Mouse (Mus musculus): Measurements from ENCODE around the gene Suco.

Gene Suco

DNA sequence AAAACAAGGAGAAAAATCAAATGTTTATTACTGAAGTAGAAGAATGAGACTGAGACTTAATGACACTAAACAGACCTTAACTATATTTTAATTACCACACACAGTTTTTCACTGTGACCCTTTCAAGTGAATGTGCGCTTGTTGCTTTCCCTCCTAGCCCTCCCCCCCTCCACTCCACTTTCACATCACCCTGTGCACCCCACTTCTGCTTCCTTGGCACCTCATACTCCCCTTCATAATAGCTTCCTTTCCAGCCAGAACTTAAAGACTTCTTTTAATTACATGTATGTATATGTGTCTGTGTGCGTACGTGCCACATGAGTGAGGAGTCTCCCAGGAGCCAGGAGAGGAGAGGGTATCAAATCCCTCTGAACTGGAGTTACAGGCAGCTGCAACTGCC lies 12.3 kb upstream of the Suco start:
- no peak for DNase-seq

DNA sequence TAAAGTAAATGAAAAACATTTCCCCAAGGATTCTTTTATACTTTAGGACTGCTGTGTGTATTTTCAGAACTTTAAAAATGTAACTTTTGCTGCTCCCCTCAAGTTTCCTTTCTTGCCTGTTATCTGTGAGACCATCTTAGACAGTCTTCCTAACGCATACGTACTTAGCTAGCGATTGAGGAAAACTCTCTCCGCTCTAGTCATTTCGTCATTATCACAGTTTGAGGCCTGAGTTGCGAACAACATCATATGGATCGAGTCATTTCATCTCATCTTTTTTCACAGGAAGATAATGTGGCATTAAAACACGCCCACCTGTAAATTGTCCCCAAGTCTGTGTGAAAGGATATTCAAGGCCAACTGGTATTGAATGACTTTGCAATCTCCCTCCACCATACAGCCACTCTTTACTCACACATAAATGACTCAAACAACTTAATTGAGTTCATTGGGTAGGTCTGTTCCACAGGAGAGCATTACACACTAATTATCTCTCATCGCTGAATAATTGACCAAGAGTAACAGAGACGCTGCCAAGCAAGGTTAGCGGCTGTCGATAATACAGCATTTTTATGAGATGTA lies 11.3 kb upstream of the Suco start:
- DNase-seq, result no peak

DNA sequence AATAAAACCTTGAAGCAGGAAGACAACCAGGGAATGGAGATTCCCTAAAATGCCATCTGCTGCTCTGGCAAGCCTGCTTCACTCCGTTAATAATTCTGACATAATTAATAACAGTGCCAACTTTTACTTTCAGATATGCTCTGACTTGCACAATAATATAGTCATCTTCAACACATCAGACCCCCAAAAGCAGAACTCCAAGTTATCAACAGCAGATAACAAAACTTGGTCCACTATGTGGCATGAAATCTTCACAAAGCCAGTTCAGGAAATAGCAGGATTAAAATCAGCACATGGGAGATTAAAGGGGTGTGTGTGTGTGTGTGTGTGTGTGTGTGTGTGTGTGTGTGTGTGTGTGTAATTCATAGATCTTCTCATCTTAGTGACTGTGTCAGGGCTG lies 9.3 kb upstream of the Suco start:
- no peak for DNase-seq

DNA sequence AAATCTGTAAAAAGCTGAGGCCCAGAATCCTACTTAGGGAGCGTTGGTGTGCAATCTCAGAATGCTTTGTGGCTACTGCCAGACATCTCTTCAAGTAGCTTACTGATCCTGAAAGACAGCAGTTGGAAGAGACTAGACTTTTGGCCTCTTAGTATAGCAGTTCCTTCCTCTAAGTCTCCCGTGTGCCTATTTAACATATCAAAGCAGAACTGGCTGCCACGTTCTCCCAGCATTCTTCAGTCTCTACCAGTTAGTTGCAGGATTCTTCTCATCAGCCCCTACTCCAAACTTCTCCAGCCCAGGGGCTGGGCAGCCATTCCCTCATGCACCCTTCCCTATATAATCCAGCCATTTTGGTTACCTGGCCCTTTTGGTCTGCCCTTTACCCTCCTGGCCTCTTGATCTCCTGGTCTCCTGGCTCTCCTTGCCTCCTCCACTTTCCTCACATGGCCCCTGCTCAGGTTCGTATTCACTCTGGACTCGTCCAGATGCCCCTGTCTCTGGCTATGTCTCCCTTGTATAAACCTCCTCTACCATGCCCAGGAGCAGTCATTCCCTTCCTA lies 1.2 kb upstream of the Suco start:
- DNase-seq, result peak; percentile 7

DNA sequence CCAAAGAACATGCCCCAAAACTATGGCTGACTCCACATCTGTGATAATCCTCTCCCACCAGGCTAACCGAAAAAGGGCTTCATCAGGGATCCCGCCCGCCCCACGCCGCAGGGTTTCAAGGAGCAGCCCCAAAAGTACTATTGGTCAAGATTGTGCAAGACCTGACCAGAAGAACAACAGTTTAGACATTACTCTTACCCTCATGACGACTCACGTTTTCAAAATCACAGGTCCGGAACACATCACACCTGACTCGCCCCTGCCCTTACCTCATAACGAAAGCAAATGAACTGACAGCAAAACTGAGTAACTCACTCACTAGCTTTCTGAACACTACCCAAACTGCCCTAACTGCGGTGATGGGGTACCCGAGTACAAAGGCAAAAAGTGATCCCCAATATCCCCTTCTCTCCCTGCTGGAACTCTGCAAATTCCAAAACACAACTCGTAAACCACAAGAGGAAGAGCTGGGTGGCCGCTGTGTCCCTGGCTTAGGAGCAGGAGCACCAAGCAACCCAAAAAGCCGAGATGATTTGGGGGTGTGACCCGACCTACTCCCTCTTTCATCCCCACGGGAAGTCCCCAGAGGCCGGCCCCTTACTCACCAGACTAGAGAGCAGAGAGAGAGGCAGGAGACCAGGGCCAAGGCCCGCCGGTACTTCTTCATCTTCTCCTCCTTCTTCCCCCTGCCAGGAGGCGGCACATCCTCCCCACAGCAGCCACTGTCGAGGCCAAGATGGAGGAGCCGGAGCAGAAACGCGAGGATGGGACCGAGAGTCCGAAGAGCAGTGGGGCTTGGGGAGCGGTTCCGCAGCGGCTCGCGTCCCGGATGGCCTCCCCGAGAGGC lies 553 bp downstream of the Suco start:
- peak; percentile 22 for DNase-seq

DNA sequence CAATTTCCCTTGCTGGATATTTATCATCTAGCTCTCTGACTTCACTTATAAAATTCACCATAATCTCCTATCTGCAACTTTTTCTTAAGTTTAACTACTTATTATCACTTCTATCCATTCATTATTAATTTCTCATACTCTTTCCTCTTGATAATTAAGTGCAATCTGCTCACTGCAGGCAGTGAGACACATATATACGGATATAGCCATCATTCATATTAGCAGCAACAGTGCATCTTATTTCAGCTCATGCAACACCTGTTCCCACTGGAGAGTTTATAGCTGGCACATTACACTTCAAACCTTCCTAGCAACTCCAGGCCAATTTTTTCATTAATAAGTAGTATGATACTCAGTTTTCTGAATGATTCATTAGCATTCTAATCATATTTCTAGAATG lies 7.1 kb downstream of the Suco start:
- no peak for DNase-seq

DNA sequence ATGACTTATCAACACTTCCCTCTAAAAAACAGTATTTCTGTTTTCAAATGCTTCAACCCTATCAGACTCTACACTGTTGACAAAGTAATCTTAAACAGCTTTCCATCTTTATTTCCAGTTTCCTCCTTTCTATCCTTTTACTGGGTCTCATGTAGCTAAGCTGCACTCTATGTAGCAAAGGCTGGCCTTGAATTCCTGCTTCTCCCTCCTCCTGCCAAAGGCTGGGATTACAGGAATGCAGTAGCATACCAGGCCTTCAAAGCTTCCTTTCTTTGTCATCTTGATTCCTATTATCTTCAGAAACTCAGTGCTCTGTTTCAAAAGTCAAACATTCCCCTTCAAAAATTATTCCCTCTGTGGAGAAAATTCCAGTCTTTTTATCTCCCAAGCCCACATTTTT lies 8.1 kb downstream of the Suco start:
- no peak for DNase-seq

DNA sequence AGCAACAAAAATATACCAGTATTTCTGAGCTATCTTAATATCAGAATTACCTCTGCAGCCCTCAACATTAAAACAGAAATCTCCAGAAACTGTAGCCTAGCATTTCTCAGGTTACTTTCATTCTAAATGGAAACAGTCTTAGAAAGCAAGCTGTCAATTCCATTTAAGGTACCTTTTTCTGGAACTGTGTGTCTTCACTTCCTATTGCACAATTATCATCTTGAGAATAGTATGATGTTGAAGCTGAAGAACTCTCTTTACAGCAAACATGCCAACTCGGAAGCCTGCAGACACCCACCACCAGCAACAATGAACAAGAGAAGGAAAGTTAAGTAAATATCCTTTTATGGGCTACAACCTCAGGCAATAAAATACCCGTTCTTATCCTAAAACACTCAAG lies 12.7 kb downstream of the Suco start:
- no peak for DNase-seq

DNA sequence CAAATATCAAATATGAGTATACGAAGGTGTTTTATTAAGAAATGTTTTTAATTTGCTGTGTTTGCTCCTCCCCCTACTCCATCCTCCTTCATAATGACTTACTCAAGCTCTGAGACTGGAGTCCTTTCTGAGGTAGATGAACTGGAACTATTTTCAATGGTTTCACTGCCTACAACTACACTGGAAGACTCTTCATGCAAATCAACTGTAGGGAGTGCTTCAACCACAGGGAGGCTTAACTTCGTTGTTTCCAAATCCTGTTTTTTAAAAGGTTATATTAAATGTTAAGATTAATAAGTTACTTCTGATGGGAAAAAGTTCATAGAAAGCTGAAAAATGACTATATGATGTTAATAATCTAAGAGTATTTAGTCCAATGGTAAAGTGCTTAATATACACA lies 17.2 kb downstream of the Suco start:
- no peak for DNase-seq

DNA sequence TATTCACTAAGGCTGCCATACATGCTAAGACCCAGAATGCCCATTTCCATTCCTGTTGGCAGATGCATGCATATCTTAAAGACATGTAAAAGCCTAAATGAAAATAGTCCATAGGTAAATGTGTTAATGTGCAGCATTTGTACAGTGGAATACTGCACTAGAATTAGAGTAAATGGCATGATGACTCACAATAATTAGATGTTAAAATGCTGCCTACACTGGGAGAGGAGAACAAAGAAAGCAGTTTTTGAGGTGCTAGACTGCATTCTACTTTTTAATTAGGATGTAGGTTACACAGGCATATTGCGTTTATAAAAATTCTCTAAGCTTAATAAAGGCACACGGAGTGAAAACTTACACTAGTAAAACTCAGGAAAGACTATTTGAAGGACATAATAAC lies 49.8 kb downstream of the Suco start:
- DNase-seq, result no peak

DNA sequence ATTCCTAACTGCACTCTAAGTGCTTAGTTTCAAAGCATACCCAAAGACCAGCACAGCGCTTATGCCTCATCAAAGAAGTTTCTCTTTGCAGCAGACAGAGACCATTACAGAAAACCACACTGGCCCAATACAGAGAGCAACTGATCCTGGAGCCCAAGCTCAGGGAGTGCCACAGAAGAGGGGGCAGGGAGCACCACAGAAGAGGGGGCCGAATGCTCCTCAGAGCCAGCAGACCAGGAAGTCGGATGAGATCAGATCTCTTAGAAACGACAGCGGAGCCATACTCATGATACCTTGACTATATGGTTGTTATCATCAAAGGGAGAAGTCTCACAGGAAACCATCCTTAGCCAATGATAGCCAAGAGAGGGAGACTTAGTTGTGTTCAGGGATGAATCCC lies 67.1 kb downstream of the Suco start:
- no peak for DNase-seq

DNA sequence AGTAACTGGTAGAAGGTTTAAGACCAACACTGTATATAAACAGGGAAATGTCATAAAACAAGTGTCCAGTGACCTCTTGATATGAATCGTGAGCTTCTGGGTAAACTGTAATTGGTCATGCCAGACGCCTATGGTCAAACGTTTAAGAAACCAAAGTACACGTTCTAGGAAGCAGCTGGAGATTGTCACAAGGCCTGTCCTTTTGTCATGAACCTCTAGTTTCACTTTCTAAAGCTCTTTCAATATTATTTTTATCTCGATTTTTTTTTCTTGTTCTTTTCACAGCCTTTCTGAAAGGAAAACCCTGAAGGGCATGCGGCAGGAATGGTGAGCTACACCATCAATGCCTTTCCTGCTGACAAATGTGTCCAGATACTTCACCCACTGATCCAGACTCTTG lies 67.5 kb downstream of the Suco start:
- DNase-seq, result no peak

DNA sequence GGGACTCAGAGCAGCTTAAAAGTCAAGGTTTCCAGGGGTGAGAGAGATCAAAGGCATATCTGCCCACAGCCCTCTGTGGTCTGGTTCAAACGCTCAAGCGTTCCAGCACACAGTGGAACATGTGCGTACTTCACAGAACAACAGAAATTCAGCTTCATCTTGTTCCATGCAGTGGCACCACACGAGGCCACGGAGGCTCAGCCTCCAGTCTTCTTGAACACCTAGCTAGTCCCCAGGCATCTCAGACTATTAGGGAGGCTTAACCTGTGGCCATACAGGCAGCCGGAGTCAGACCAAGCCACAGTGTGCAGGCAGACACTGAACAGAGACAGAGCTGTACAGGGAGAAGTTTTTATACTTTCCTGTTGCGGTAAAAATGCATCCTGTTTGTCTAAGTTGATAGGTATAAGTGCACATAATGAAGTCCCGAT lies 71.9 kb downstream of the Suco start:
- no peak for DNase-seq

DNA sequence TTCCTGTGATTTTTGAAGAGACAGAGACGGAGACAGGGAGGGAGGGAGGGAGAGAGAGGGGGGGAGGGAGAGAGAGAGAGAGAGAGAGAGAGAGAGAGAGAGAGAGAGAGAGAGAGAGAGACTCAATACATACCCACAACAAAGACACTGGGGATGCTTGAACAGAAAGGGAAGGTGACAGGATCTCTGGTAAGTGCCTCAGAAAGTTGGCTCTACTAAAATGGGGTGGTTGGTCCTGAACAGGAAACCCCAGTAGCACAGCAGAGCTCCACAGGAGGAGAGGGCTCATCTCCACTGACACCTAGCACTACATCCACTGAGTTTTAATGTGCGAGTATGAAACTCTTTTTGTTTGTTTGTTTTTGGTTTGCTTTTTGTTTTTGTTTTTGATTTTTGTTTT lies 75.2 kb downstream of the Suco start:
- DNase-seq, result no peak

DNA sequence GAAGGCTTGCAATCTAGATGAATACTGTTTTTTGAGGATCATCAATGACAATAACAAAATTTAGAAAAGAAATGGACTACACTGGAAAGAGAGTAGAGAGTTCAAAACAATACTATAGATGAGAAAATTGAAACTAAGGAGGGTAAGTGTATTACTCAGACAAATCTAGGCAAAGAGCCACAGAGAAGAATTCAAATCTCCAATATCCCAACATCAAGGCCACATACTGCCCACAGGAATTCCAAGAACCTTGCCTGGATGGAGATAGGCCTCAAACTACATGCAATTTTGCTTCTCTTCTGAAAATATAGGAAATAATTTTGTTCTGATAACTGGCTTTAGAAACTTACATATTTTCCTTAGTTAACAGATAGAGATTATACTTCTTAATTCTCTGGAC lies 76.2 kb downstream of the Suco start:
- DNase-seq, result no peak

DNA sequence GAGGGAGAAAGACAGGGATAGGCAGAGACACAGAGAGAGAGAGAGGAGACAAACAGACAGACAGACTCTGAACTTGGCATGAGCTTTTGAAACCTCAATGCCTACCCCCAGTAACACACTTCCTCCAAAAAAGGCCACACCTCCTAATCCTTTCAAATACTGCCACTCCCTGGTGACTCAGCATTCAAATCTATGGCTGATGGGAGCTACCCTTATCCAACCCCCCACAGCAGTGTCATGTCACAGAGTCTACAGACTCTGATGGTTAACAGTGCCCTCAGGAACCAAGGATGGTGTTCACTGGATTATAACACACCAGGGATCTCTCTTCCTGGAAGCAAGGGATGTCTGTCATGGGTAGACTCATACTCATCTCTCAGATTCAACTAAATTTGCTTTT lies 76.7 kb downstream of the Suco start:
- no peak for DNase-seq

DNA sequence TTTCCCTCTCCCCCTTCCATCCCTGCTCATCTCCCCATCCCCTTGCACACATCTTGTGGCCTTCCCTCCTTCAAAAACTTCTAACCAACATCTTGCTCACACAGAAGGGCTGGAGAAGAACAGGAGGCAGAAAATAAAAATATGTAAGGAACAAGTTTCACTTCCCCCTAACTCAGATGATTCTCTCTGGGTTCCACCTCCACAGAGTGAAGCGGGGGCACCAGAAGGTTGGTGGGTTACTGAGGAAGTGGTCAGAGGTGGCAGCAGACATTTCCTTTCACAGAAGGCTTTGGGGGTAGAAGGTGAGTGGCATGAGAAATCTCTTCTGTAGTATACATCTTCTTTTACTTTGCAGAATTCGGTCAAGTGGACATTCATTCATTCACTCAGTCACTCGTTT lies 77.6 kb downstream of the Suco start:
- no peak for DNase-seq

DNA sequence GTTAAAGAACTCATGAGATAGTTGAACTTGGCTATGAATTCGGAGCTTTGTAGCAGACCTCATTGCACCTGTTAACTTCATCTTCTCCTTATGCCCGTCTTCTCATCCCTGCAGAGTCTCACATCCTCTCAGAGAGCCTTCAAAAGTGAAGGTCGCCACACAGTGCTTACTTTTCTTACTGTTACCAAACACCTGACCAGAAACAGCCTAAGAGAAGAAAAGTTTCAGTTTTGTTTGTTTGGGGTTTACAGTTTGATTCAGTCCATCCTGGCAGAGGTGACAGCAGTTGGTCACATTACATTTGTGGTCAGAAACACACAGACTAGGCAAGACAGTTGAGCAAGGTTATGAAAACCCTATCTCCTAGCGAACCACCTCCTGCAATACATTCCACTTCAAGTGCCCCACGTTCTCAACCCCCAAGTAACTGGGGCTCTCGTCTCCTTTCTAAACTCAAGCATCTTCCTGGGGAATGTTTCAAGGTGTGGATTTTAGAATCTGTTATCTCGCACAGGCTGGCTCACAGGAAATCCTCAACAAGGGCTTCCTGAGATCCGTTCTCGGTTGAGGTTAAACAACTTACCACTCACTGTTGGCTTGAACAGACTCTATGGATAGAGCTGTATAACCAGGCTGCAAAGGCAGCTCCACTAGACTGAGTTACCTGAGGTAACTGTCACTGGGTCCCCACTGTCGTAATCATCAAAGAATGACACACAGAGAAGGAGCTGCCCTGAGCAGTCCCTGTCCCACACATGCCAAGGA lies 81.9 kb downstream of the Suco start:
- no peak for DNase-seq

DNA sequence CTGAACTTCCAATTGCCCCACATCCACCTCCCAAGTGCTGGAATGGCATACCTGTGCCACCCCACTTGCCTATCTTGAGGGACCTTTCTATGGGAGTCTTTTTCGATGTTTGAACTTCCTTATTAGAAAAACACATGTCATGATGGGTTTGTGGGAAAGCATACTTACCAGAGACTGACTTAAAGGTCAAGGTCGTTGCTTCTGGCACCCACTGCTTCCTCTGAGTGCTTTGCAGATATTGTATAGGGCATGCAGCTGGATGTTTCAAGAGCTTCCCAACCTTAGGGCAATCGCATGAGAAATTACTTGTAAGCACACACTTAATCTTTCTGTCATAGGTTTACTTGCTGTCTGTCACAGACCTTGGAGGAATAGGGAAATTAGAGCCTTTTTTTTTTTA lies 83.2 kb downstream of the Suco start:
- no peak for DNase-seq

DNA sequence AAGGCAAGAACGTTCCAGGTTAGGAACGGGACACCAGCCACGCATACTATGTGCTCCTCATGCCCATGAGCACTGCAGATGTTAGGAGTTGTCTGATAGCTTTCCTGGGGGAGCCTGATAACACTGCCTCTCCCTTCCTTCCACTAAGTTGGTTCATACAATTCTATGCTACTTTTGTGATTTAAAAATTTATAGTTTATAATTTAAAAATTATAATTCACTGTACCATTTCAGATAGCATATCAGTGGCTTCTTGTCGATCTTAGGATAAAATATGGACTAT lies 83.9 kb downstream of the Suco start:
- no peak for DNase-seq

DNA sequence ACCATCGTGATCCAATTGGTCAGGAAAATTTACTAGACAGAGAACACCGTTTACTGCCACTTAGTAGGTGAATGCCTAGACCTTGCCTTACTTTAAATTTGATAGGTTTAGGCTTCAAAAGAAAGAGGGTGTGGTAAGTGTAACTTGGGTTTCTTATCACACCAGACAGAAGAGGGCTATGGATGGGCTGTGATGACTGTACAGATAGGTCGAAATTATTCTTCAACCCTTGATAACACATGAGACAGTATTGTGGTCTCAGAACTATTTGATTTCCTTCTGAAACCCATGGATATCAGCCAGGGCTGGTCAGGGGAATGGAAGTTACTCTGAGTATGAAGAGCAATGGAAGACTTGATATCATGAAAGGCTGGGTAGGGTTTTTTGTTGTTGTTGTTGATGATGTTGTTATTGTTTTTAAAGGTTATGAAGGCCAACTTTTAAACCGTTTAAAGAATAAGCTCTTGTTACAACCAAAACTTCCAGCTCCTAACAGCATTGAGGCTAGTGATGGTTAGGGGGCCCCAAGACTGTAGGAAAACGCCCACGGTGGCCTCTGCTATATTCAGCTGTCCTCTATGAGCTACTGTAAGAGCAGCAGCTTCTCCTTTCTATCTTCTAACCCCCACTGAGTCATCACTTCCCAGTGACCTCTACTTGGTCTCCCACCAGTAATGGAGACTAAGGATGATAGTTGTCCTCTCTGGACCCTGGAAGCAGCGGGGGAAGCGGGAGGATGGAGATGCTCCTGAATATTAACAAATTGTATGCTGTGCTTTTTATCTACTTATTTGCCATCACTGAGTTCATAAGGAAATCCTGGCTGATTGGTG lies 84.4 kb downstream of the Suco start:
- DNase-seq, result no peak

DNA sequence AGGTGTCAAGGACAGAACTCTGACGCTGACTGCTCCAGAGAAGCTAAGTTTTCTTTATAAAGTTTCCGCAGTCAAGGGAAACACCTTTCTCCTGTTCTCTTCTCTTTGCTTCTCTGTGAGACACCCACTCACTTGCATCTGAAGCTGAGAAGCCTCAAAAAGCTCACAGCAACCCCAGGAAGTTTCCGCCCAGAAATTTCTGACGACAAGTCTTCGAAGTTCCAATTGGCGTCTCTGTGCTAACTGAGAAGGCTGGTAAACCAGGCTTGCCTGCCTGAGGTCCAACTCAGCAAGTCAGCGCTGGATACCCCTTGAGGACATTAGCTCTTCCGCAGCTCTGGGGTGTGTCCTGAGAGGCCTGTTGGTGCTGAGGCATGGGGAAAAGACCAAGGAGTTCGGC lies 88.1 kb downstream of the Suco start, which contains the start of gene Fasl:
Fasl (minus strand) TSS at position 157 of the 400 bp plus-strand sequence.
- no peak for DNase-seq

DNA sequence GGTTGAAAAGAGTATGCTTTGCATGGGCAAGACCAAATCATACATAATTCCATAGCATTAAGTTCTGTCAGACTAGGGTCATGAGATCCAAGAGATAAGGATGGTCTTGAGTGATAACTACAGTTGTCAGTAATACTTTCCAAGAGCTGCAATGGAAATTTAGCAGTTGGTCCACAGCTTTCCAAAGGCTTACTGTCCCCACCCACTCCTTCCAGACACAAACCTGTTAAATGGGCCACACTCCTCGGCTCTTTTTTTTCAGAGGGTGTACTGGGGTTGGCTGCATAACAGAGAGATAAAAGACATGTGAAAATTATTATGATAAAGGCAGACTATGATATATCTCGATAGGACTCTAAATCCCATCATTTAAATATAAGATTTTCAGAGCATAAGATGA lies 93.8 kb downstream of the Suco start:
- no peak for DNase-seq

All from kidney, postnatal 10 days (tissue).